Mouse (Mus musculus) MEL (cell line): ENCODE data around the gene Arcn1. TPM values are rescaled to one million over a fixed set of nuclear protein-coding genes. Genes with fewer than 3 reads are reported as not detected.

Experiments
- DNase-seq: peaks from one replicate; pipeline ENCODE4 v3.0.0; 2011; ENCODE audit warnings: low read depth, low spot score
- H3K27ac ChIP-seq: 2 replicates; pipeline ENCODE4 v1.5.1; 2012; ENCODE audit warnings: low read depth, mild to moderate bottlenecking, control low read depth, low read length, moderate library complexity; ENCODE audit not compliant: control insufficient read depth
- H3K27me3 ChIP-seq, 2 experiments: fragments of 150-350 bp in 1 of 2; sonication (generic) in 1 of 2; 2 replicates each; pipeline ENCODE4 v1.6.1; 2012; ENCODE audit warnings: low read length in 2 of 2, mild to moderate bottlenecking in 2 of 2, improper control_type of control experiment in 1 of 2, moderate library complexity in 1 of 2; ENCODE audit not compliant: insufficient read depth in 2 of 2, control insufficient read depth in 1 of 2
- H3K36me3 ChIP-seq, 2 experiments: 2 replicates each; pipeline ENCODE4 v1.6.1; 2012 to 2014; ENCODE audit warnings: low read length in 2 of 2, improper control_type of control experiment in 1 of 2, inconsistent platforms in 1 of 2, mild to moderate bottlenecking in 1 of 2; ENCODE audit not compliant: insufficient read depth in 2 of 2, control insufficient read depth in 1 of 2
- H3K4me1 ChIP-seq, 2 experiments: fragments of 150-350 bp in 1 of 2; sonication (generic) in 1 of 2; 2 replicates each; pipeline ENCODE4 v1.6.1; 2012; ENCODE audit warnings: low read length in 2 of 2, improper control_type of control experiment in 1 of 2, mild to moderate bottlenecking in 1 of 2; ENCODE audit not compliant: insufficient read depth in 2 of 2, control insufficient read depth in 1 of 2
- H3K4me3 ChIP-seq, 2 experiments: fragments of 150-350 bp in 1 of 2; sonication (generic) in 1 of 2; 2 replicates each; pipeline ENCODE4 v1.5.1; 2012; ENCODE audit warnings: low read depth in 2 of 2, low read length in 2 of 2, mild to moderate bottlenecking in 2 of 2, moderate library complexity in 2 of 2, control low read depth in 1 of 2, improper control_type of control experiment in 1 of 2; ENCODE audit not compliant: control insufficient read depth in 1 of 2, insufficient read depth in 1 of 2
- H3K79me2 ChIP-seq: 2 replicates; pipeline ENCODE4 v1.6.1; 2012; ENCODE audit warnings: mild to moderate bottlenecking, low read length, moderate library complexity; ENCODE audit not compliant: control insufficient read depth, poor library complexity, insufficient read depth
- H3K9ac ChIP-seq: 2 replicates; pipeline ENCODE4 v1.6.1; 2012; ENCODE audit warnings: low read depth, mild to moderate bottlenecking, control low read depth, low read length, moderate library complexity; ENCODE audit not compliant: control insufficient read depth, poor library complexity, severe bottlenecking
- H3K9me3 ChIP-seq: fragments of 150-350 bp; sonication (generic); replicated peaks from 2 replicates; pipeline ENCODE4 v1.6.1; 2012; ENCODE audit warnings: mild to moderate bottlenecking, low read length, improper control_type of control experiment, moderate library complexity; ENCODE audit not compliant: insufficient read depth
- GATA1 ChIP-seq: IDR thresholded peaks from 2 replicates; pipeline ENCODE4 v1.6.1; 2011; ENCODE audit warnings: low read depth, low read length, improper control_type of control experiment
- HCFC1 ChIP-seq: IDR thresholded peaks from 2 replicates; pipeline ENCODE4 v1.6.1; 2012; ENCODE audit warnings: low read depth, mild to moderate bottlenecking, inconsistent platforms, low read length, improper control_type of control experiment, moderate library complexity
- MYC ChIP-seq: IDR thresholded peaks from 2 replicates; pipeline ENCODE4 v1.6.1; 2011; ENCODE audit warnings: low read depth, mild to moderate bottlenecking, low read length, improper control_type of control experiment, moderate library complexity
- NELFE ChIP-seq: IDR thresholded peaks from 2 replicates; pipeline ENCODE4 v1.6.1; 2011; ENCODE audit warnings: low read depth, low read length, improper control_type of control experiment
- POLR2AphosphoS5 ChIP-seq: IDR thresholded peaks from 2 replicates; pipeline ENCODE4 v1.6.1; 2012; ENCODE audit warnings: low read depth, borderline replicate concordance, mild to moderate bottlenecking, inconsistent platforms, low read length, moderate library complexity, mixed read lengths
- SIN3A ChIP-seq: IDR thresholded peaks from 2 replicates; pipeline ENCODE4 v1.6.1; 2012; ENCODE audit warnings: low read length, improper control_type of control experiment, inconsistent platforms
- SMC3 ChIP-seq: IDR thresholded peaks from 2 replicates; pipeline ENCODE4 v1.6.1; 2011; ENCODE audit warnings: low read depth, low read length, improper control_type of control experiment
- TAL1 ChIP-seq: IDR thresholded peaks from 2 replicates; pipeline ENCODE4 v1.6.1; 2012; ENCODE audit warnings: mild to moderate bottlenecking, inconsistent platforms, low read length, moderate library complexity, mixed read lengths
- USF2 ChIP-seq, 2 experiments: IDR thresholded peaks; 2 replicates each; pipeline ENCODE4 v1.6.1; 2011 to 2012; ENCODE audit warnings: improper control_type of control experiment in 2 of 2, low read length in 2 of 2, borderline replicate concordance in 1 of 2, inconsistent platforms in 1 of 2, low read depth in 1 of 2, mild to moderate bottlenecking in 1 of 2; ENCODE audit not compliant: insufficient read depth in 1 of 2
- ZMIZ1 ChIP-seq: IDR thresholded peaks from 2 replicates; pipeline ENCODE4 v1.6.1; 2012; ENCODE audit warnings: low read depth, mild to moderate bottlenecking, inconsistent platforms, low read length, improper control_type of control experiment, moderate library complexity
- polyA plus RNA-seq, 2 experiments: library from polyadenylated mRNA; stranded (reverse) in 1 of 2; unstranded in 1 of 2; fragments of >175 nt in 1 of 2; fragments of >200 nt in 1 of 2; gene quantifications; 2 replicates each; pipeline versions ENCODE4 v1.2.1 to v1.2.4; 2012; ENCODE audit warnings: low replicate concordance in 2 of 2, low read depth in 1 of 2; ENCODE audit not compliant: insufficient read length in 2 of 2, insufficient read depth in 1 of 2, missing spikeins in 1 of 2
- total RNA-seq: library from RNA; depleted of rRNA; stranded (reverse); fragments of 300-350 nt; gene quantifications from 2 replicates; pipeline ENCODE4 v1.2.3, GENCODE M21; 2012

Arcn1 gene
- total and polyA plus RNA-seq, 3 experiments: 118 to 273 (median 145) TPM

DNA sequence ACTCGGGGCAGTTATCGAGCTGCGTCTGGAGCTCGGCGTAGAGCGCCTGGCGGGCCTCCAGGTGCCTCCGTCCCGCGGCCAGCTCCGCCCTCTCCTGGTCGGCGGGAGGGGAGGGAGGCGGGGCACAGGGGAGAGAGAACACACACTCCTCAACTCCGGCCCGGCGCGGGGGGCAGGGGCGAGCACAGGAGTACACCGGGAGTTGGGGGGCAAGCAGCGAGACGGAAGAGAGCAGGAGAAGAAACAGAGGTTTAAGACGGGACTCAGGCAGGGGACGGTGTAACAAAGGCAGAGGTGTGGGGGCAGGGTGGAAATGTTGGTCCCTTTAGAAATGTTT is 59.2 kb downstream of the Arcn1 start:
- H3K9ac ChIP-seq: no peak overlapping the region
- no peak overlapping the region for H3K27ac ChIP-seq
- peaks cover 0 to under 1% of the 10 kb centered on the region in 2 experiments; a peak in 1 of 4 replicates for H3K4me1 ChIP-seq
- no peak for TF ChIP-seq USF2 (IDR thresholded peaks at IDR 0.05; ENCODE audit: borderline replicate concordance in 1 of 2, insufficient read depth in 1 of 2, low read depth in 1 of 2, low read length in 2 of 2)
- no peak for TF ChIP-seq GATA1
- no peaks in the 10 kb centered on the region for H3K79me2 ChIP-seq
- H3K9me3 ChIP-seq: no peaks in the 10 kb centered on the region
- H3K36me3 ChIP-seq: no peaks in the 10 kb centered on the region; a peak in 1 of 4 replicates
- no peak overlapping the region for H3K4me3 ChIP-seq
- no peak for DNase-seq
- H3K27me3 ChIP-seq: no peaks in the 10 kb centered on the region

DNA sequence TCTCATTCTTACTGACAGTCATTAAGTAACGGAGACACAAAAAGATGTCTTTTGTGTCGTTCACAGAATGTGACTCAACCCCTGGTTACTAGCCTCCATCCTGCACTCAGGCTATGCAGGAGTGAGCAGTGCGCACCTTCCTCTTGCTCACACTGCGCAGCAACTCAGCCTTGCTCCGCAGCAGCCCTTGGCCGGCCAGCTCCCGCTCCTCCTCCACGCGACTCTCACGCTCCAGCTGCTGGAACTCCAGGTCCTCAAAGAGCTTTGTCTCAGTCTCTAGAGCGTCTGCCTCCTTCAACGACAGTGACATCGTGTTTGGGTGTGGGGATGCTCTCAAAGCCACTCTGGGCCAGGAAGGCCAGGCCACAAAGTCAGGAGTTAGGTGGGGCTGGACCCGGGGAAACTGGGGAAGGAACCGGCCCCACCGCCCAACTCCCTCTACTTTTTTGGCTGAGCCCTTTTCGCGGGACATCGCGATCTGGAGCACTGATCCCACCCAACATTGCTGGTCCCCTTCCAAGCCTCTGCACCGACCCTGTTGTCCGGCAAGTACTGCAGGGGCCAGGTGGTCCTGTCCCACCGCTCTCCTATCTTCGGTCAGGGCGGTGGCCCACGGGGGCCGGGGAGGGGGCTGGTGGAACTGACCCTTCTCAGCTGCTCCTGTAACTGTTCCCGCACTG is 59.8 kb downstream of the Arcn1 start:
- DNase-seq: no peak
- H3K9ac ChIP-seq: no peak overlapping the region

DNA sequence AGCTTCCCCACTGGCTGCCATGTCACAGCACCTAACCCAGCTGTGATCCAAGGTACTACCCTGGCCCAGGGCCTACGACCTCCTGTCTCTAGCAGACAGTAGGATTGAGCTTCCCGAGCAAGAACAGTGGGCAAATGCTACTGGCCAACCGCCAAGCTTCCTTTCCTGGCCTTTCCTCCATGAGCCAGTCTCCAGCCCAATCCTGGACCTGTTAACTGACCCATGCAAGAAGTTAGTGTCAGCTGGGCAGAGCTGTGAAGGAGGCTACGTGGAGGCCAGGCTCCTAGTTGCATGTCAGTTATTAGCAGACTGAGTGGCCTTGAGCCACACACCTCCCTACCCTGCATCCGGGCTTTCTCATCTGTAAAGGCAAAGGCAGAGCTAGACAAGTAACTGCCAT is 67.9 kb downstream of the Arcn1 start:
- Histone ChIP-seq H3K9me3 (no peaks in the 10 kb centered on the region), H3K79me2 (no peaks in the 10 kb centered on the region), H3K27me3 (no peaks in the 10 kb centered on the region), H3K36me3 (no peaks in the 10 kb centered on the region; a peak in 1 of 4 replicates), H3K4me3 (no peak overlapping the region), H3K9ac (no peak overlapping the region), H3K4me1 (no peaks in the 10 kb centered on the region), H3K27ac (no peak overlapping the region)
- no peak for DNase-seq
- TF ChIP-seq SIN3A (no peak), SMC3 (no peak), HCFC1 (no peak)

More for the DNA sequence above, 59.8 kb downstream of the Arcn1 start:
- H3K9me3 ChIP-seq: no peaks in the 10 kb centered on the region
- no peak overlapping the region for H3K27ac ChIP-seq
- no peaks in the 10 kb centered on the region for H3K4me1 ChIP-seq
- H3K27me3 ChIP-seq: no peaks in the 10 kb centered on the region
- no peaks in the 10 kb centered on the region; a peak in 1 of 4 replicates for H3K36me3 ChIP-seq
- H3K79me2 ChIP-seq: no peaks in the 10 kb centered on the region
- no peak for TF ChIP-seq TAL1
- TF ChIP-seq GATA1: no peak
- no peak for TF ChIP-seq NELFE
- TF ChIP-seq ZMIZ1: no peak
- TF ChIP-seq POLR2AphosphoS5: no peak
- TF ChIP-seq MYC: no peak
- no peak overlapping the region for H3K4me3 ChIP-seq
